Mouse (Mus musculus) lung, embryonic 14.5 days (tissue): Measurements from ENCODE around the gene Myt1l. TPM values are rescaled to one million over a fixed set of nuclear protein-coding genes. Genes with fewer than 3 reads are reported as not detected.

Experiments used
- ATAC-seq: fragments of 200-750 bp; cut with Nextera tagmentation; 2 replicates; pipeline ENCODE4 v1.8.0; 2017; ENCODE audit warnings: mild to moderate bottlenecking, moderate TSS enrichment, moderate library complexity; ENCODE audit not compliant: insufficient read depth
- DNase-seq: peaks from one replicate; pipeline ENCODE4 v3.0.0-alpha.2; 2015
- H3K27ac ChIP-seq: fragments of 300-500 bp; sonication (generic); 2 replicates; pipeline ENCODE4 v1.5.1; 2014; ENCODE audit warnings: low read depth, mild to moderate bottlenecking, moderate library complexity
- H3K27me3 ChIP-seq: fragments of 300-500 bp; sonication (generic); 2 replicates; pipeline ENCODE4 v1.6.1; 2014; ENCODE audit warnings: low read length, control low read depth; ENCODE audit not compliant: insufficient read depth
- H3K36me3 ChIP-seq: fragments of 300-500 bp; sonication (generic); 2 replicates; pipeline ENCODE4 v1.6.1; 2014; ENCODE audit warnings: control low read depth; ENCODE audit not compliant: insufficient read depth
- H3K4me1 ChIP-seq: fragments of 300-500 bp; sonication (generic); 2 replicates; pipeline ENCODE4 v1.6.1; 2014; ENCODE audit warnings: antibody characterized with exemption, control low read depth; ENCODE audit not compliant: insufficient read depth
- H3K4me2 ChIP-seq: fragments of 300-500 bp; sonication (generic); 2 replicates; pipeline ENCODE4 v1.6.1; 2014; ENCODE audit warnings: mild to moderate bottlenecking
- H3K4me3 ChIP-seq: fragments of 300-500 bp; sonication (generic); 2 replicates; pipeline ENCODE4 v1.5.1; 2014; ENCODE audit warnings: low read depth, low read length
- H3K9ac ChIP-seq: fragments of 300-500 bp; sonication (generic); 2 replicates; pipeline ENCODE4 v1.6.1; 2014
- H3K9me3 ChIP-seq: fragments of 300-500 bp; sonication (generic); 2 replicates; pipeline ENCODE4 v1.6.1; 2016; ENCODE audit warnings: low read depth, low read length, control low read depth
- CTCF ChIP-seq: IDR thresholded peaks from 2 replicates; pipeline ENCODE4 v1.5.1; 2016; ENCODE audit warnings: antibody characterized with exemption, low read depth
- WGBS: fragments of 180-500 bp; shearing (Covaris S2); extraction: QIAGEN DNeasy Blood & Tissue Kit; methylation state at CpG from one replicate; pipeline ENCODE4 v1.1.7; 2014; 5-methylcytosine and 5-hydroxymethylcytosine counted together
- polyA plus RNA-seq: library from polyadenylated mRNA; unstranded; fragments of >200 nt; fragmentation: Nextera tagmentation; extraction: Ambion mirVana; gene quantifications from 2 replicates; pipeline ENCODE4 v1.2.1, GENCODE M21; 2014

Gene Myt1l
- polyA plus RNA-seq, 1 experiment from 2014 or later = not detected

DNA sequence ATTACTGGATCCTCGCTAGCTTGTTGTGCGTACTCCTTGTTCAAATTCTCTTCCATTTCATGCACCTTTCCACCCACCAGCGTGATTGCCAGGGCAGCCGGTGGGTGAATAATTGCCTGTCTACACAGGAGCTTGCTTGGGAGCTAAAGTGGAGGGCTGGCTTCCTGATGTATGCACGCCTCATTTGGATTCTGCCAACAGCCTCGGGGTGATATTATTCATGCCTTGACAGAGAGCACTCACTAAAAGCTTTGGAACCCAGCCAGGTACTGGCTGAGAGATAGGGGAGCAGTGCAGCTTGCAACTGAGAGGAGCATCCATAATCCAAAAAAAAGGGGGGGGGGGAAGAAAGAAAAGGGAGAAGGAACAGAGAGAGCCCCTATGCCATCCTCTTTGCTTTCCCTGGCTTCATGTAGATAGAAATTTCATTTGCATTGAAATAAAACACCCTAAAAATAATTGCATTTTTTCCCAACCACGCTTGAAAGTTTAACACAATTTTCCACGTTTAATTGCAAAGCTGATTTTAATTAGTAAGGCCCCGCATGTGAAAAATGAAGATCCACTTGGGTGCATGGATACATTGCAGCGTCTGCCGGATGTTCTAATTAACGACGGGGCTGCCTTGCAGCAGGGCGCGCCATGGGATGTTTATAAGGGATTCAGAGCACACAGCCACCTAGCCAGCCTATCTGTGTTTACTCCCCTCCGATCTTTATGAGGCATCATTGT is 261.3 kb downstream of the Myt1l start:
- no peak for TF ChIP-seq CTCF
- Histone ChIP-seq H3K9me3 (no peaks in the 10 kb centered on the region), H3K36me3 (no peaks in the 10 kb centered on the region), H3K27me3 (no peaks in the 10 kb centered on the region), H3K9ac (no peak overlapping the region), H3K4me2 (no peak overlapping the region), H3K4me1 (no peaks in the 10 kb centered on the region), H3K4me3 (no peak overlapping the region), H3K27ac (no peak overlapping the region)
- ATAC-seq (peak; percentile 60; the same call in 1 of the 2 replicates), DNase-seq (peak; percentile 66)
- 26% methylated on average over 16 of the region's 16 CpGs for WGBS

- 40% methylated on average over 4 of the region's 4 CpGs for WGBS
- DNase-seq (no peak), ATAC-seq (no peak)
- Histone ChIP-seq H3K27ac (no peak overlapping the region), H3K9me3 (no peaks in the 10 kb centered on the region), H3K9ac (no peak overlapping the region), H3K36me3 (no peaks in the 10 kb centered on the region), H3K4me1 (no peaks in the 10 kb centered on the region), H3K4me2 (no peak overlapping the region), H3K27me3 (no peaks in the 10 kb centered on the region), H3K4me3 (no peak overlapping the region)
- TF ChIP-seq CTCF = no peak
These were observed 261.8 kb downstream of the Myt1l start for GRCm38 (mm10) chr12:29790051-29790386.

DNA sequence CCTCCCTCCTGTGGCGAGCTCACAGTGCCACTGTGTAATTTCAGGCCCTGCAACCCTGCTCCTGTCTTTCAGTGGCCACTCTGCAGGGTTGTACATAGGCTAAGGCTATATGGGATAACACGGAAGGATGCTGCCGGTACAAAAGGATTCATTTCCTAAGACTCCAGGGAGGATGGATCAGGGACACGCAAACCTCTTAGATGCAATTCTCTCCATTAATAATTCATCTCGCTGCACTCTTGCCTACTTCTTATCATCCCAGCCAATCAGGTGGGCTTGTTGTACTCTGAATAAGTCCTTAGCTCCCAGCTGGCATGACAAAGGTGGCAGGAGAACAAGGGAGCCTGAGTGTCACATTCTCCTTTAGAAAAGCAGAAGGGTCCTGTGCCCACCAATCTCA is 264.8 kb downstream of the Myt1l start:
- Histone ChIP-seq H3K4me1 (no peaks in the 10 kb centered on the region), H3K27me3 (no peaks in the 10 kb centered on the region), H3K9ac (no peak overlapping the region), H3K36me3 (no peaks in the 10 kb centered on the region), H3K4me2 (no peak overlapping the region), H3K4me3 (no peak overlapping the region), H3K9me3 (no peaks in the 10 kb centered on the region), H3K27ac (no peak overlapping the region)
- ATAC-seq (no peak), DNase-seq (no peak)
- 83% methylated on average over 5 of the region's 5 CpGs for WGBS
- no peak for TF ChIP-seq CTCF

GRCm38 (mm10) chr12:29795107-29795673 is 267.0 kb downstream of the Myt1l start:
- Histone ChIP-seq H3K4me2 (no peak overlapping the region), H3K4me3 (no peak overlapping the region), H3K27me3 (no peaks in the 10 kb centered on the region), H3K27ac (no peak overlapping the region), H3K36me3 (no peaks in the 10 kb centered on the region), H3K9me3 (no peaks in the 10 kb centered on the region), H3K4me1 (no peaks in the 10 kb centered on the region), H3K9ac (no peak overlapping the region)
- TF ChIP-seq CTCF = peak; percentile 49
- ATAC-seq (no peak), DNase-seq (peak; percentile 69)
- WGBS = 66% methylated on average over 5 of the region's 5 CpGs

GRCm38 (mm10) chr12:29798595-29799391 is 270.6 kb downstream of the Myt1l start:
- DNase-seq (no peak), ATAC-seq (no peak)
- Histone ChIP-seq H3K9me3 (no peaks in the 10 kb centered on the region), H3K9ac (no peak overlapping the region), H3K27me3 (no peaks in the 10 kb centered on the region), H3K4me1 (no peaks in the 10 kb centered on the region), H3K4me2 (no peak overlapping the region), H3K27ac (no peak overlapping the region), H3K4me3 (no peak overlapping the region), H3K36me3 (no peaks in the 10 kb centered on the region)
- TF ChIP-seq CTCF = no peak
- WGBS = 37% methylated on average over 3 of the region's 3 CpGs

DNA sequence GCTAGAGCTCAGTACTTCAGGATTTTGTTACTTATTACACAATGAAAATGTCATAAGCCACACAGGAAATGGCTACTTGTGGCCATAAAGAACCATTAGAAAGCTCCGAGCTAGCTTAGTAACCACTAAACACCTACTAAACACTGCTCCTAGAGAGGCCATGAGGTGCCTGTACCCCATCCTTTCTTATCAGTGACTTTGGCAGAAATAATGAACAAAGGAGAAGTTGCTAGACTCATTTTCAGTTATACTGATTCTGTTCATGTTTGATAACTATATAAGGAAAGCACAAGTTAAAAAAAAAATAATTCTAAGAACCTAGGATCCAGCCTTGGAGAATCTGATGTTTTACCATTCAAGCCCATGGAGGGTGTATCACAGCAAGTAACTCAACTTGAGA is 278.2 kb downstream of the Myt1l start:
- Histone ChIP-seq H3K27ac (no peak overlapping the region), H3K9me3 (no peaks in the 10 kb centered on the region), H3K4me1 (no peaks in the 10 kb centered on the region), H3K36me3 (no peaks in the 10 kb centered on the region), H3K4me2 (no peak overlapping the region), H3K9ac (no peak overlapping the region), H3K27me3 (no peaks in the 10 kb centered on the region), H3K4me3 (no peak overlapping the region)
- 51% methylated on average over 1 of the region's 1 CpGs for WGBS
- DNase-seq (no peak), ATAC-seq (no peak)
- no peak for TF ChIP-seq CTCF

DNA sequence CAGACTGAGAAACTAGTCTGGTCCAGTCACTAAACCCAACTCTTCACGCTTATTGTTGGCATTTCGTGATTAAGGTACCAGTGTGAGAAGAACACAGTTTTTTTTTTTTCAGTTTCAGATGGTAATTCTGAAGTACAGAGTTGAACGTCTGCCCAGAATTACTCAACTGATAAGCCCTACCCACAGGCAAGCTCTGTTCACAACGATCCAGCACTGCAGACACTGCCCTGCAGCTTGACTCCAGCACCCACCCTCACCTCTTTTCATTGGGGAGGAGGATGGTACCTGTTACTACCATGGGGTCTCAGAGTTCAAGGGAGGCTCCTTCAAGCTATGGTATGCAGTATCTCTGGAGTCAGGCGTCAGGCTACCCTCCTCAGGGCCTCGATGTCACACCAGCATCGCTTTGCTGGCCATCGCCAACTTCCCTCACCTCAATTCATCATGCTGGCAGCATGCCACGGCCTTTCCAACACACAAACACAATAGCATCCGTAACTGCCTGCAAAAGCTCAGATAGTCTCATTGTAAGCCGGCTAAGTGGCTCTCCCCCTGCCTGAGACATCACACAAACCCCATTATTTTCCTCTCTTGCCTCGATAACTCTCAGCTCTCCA is 281.5 kb downstream of the Myt1l start:
- Histone ChIP-seq H3K4me1 (no peaks in the 10 kb centered on the region), H3K27me3 (no peaks in the 10 kb centered on the region), H3K36me3 (no peaks in the 10 kb centered on the region), H3K4me2 (no peak overlapping the region), H3K9me3 (no peaks in the 10 kb centered on the region), H3K4me3 (no peak overlapping the region), H3K27ac (no peak overlapping the region), H3K9ac (no peak overlapping the region)
- no peak for ATAC-seq
- TF ChIP-seq CTCF = no peak
- DNase-seq = peak; percentile 51
- WGBS = 31% methylated on average over 12 of the region's 12 CpGs
